Mouse (Mus musculus): ENCODE data around the gene Eif2b4.
A peak's percentile ranks its signal among the peaks of the same experiment; 100 is the strongest.

Eif2b4 gene

GRCm38 (mm10) chr5:31199893-31200292 lies 6.7 kb upstream of the Eif2b4 start:
- DNase-seq (ENCODE audit: low spot score in 2 of 2) = no peak

GRCm38 (mm10) chr5:31199321-31199892 lies 6.2 kb upstream of the Eif2b4 start:
- no peak for DNase-seq (ENCODE audit: low spot score in 2 of 2)

- no peak for DNase-seq (ENCODE audit: low spot score in 2 of 2)
Observed at GRCm38 (mm10) chr5:31198616-31199320, 5.5 kb upstream of the Eif2b4 start.

GRCm38 (mm10) chr5:31198170-31198569 lies 4.9 kb upstream of the Eif2b4 start:
- DNase-seq (ENCODE audit: low spot score in 2 of 2) = no peak

- no peak for DNase-seq (ENCODE audit: low spot score in 2 of 2)
Observed at GRCm38 (mm10) chr5:31197072-31197471, 3.8 kb upstream of the Eif2b4 start.

- DNase-seq (ENCODE audit: low spot score in 2 of 2) = no peak
Observed at GRCm38 (mm10) chr5:31196207-31196606, 3.0 kb upstream of the Eif2b4 start.

- no peak for DNase-seq (ENCODE audit: low spot score in 2 of 2)
Observed at GRCm38 (mm10) chr5:31195671-31196070, 2.4 kb upstream of the Eif2b4 start.

GRCm38 (mm10) chr5:31194486-31195485 lies 1.6 kb upstream of the Eif2b4 start:
- DNase-seq (ENCODE audit: low spot score in 2 of 2) = no peak

GRCm38 (mm10) chr5:31193631-31194281 lies 526 bp upstream of the Eif2b4 start:
- no peak for DNase-seq (ENCODE audit: low spot score in 2 of 2)

- DNase-seq (ENCODE audit: low spot score in 2 of 2) = no peak
Observed at GRCm38 (mm10) chr5:31192045-31192938, 938 bp downstream of the Eif2b4 start.

- no peak for DNase-seq (ENCODE audit: low spot score in 2 of 2)
Observed at GRCm38 (mm10) chr5:31190201-31190600, 3.0 kb downstream of the Eif2b4 start.

GRCm38 (mm10) chr5:31188223-31188840 lies 4.9 kb downstream of the Eif2b4 start:
- no peak for DNase-seq (ENCODE audit: low spot score in 2 of 2)

- DNase-seq (ENCODE audit: low spot score in 2 of 2) = no peak
Observed at GRCm38 (mm10) chr5:31183678-31184077, 9.6 kb downstream of the Eif2b4 start.

GRCm38 (mm10) chr5:31181183-31181770 lies 12.0 kb downstream of the Eif2b4 start:
- no peak for DNase-seq (ENCODE audit: low spot score in 2 of 2)

- DNase-seq (ENCODE audit: low spot score in 2 of 2) = peak; percentile 85 to 94
Observed at GRCm38 (mm10) chr5:31179766-31180630, 13.2 kb downstream of the Eif2b4 start, which contains the start of the genes Gm29609 and Gtf3c2. Gene Gm29609 (minus strand): TSS chr5:31179911. Gene Gtf3c2 (minus strand): TSS chr5:31180144.

GRCm38 (mm10) chr5:31179301-31179765 lies 13.9 kb downstream of the Eif2b4 start:
- no peak for DNase-seq (ENCODE audit: low spot score in 2 of 2)

- no peak for DNase-seq (ENCODE audit: low spot score in 2 of 2)
Observed at GRCm38 (mm10) chr5:31168630-31169029, 24.6 kb downstream of the Eif2b4 start.

GRCm38 (mm10) chr5:31164878-31165277 lies 28.4 kb downstream of the Eif2b4 start:
- DNase-seq (ENCODE audit: low spot score in 2 of 2) = no peak

GRCm38 (mm10) chr5:31162462-31162861 lies 30.8 kb downstream of the Eif2b4 start:
- DNase-seq (ENCODE audit: low spot score in 2 of 2) = no peak

All from cerebellum, postnatal 4 days (tissue).